Mouse (Mus musculus): ENCODE data around the gene Defb38.

The Defb38 gene

DNA sequence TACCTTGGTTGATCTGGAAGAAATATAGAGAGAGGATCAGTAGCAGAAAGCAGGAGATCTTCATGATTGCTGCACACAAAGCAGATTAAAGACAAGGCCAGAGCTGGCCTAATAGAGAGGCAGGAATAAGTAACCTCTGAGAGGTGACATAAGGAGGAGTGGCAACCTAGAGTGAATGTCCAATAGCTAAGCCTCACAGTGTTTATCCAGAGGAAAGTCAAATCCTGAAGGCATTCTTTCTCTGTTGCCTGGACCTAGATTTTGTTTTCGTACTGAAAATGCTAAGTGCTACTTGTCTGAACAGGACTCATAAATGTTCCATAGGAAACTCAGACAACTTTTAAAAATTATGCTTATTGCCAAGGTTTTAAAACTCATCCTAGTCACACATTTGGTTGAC, at the start of gene Defb38:
Gene Defb38, minus strand, starts transcription at position 101 of the 400 bp plus-strand sequence.
- DNase-seq = no peak

DNA sequence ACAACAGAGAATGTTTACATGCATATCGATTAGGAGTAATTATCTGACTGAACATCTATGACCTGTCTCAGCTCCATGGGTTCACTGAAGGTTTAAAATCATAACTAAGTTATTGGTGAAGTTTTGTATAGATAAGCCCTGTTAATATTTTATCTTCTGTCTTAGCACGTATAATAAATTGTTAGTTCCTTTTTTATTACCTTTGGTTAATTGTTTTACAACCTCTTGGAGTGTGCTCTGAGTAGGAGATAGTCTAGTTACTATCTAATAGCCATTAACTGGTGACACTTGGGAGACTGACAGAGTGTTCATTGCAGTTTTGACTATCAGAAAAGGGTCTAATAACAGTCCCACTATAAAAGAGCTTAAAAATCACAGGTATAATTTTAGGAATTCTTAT, 39.6 kb upstream of the Defb38 start:
- DNase-seq = no peak

DNA sequence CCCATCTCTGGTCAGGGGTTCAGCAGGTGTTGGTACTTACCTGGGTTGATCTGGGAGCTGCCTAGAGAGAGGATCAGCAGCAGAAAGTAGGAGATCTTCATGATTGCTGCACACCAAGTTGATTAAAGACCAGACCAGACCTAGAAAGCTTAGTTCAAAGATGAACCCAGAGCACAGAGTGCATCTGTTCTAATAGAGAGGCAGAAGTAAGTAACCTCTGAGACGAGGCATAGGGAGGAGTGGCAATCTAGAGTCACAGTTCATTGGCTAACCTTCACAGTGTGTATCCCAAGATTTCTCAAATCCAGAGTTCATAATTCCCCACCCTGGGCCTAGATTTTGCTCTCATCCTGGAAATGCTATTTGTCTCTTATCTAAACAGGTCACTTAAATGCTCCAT, 38.3 kb upstream of the Defb38 start, which contains the start of gene Defb39:
Gene Defb39, minus strand, starts transcription at position 101 of the 400 bp plus-strand sequence.
- DNase-seq = no peak

DNA sequence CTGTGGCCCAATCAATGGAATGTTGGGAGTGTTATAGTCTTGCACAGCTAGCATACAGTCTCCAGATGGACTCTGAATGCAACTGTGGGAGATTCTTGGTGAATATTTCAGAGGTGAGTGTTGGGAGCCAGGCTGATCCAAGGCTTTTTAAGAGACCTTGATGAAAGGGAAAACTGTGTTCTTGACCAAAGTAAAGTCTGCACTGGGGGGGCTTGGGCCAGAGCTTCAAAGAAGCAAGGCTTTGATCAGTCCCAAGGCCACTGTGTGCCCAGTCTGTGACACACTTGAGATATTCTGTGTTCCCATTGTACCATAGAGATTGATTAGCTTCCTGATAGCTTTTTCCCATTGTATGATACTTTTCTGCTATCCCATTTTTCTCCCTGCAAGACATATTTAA, 36.5 kb upstream of the Defb38 start:
- no peak for DNase-seq

DNA sequence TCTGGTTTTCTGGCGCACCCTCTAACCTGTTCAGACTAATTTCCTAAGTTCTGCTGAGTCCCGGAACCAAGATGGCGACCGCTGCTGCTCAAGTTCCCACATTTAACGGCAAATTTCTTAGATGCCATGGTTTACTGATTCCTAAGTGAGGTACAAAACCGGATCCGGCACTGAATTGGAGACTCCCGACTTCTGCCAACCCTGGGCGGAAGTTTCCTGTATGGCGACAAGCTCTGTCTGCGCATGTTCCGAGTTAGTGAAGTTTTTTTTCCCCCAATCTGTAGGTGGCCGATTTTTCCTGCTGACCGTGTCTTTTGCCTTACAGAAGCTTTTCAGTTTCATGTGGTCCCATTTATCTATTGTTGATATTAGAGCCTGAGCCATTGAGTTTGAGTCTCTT, 18.9 kb upstream of the Defb38 start:
- DNase-seq = no peak

All from thymus, adult 18-20 months (tissue).